Mouse (Mus musculus): ENCODE data around the gene Tmem191c.

DNA sequence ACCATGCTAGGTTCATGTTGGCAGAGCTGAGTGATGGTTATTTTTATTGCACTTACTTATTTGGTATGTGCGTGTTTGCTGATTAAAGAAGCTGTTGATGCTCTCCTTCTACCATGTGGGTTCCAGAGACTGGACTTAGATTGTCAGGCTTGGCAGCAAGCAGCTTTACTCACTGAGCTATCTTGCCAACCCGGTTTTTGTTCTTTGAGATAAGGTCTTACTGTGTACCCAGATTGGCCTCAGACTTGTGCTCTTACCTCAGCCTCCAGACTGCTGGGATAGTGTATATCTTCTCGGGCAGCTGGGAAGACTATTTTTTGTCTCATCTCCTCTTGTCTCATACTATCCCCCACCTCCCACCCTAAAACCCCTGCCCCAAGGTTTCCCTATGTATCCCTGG is 38.2 kb upstream of the Tmem191c start:
- TF ChIP-seq CTCF (IDR thresholded peaks at IDR 0.05; ENCODE audit: control insufficient read depth, insufficient read depth, insufficient replicate concordance, low read depth, low read length) (no peak), POLR2A (IDR thresholded peaks at IDR 0.05; ENCODE audit: control insufficient read depth, low read depth, low read length) (no peak)
